Mouse (Mus musculus): Measurements from ENCODE around the gene Trap1. TPM values are rescaled to one million over a fixed set of nuclear protein-coding genes. Genes with fewer than 3 reads are reported as not detected.
A peak's percentile ranks its signal among the peaks of the same experiment; 100 is the strongest.
"Not testable (repeated sequence)": the region's sequence is repeated elsewhere in the genome, so short reads cannot be mapped to it uniquely, and the experiment has no call there.

Gene Trap1
- polyA plus RNA-seq (2011; ENCODE audit: insufficient read length, low read depth, missing spikeins) = 60.5 and 67.1 TPM in 2 replicates

DNA sequence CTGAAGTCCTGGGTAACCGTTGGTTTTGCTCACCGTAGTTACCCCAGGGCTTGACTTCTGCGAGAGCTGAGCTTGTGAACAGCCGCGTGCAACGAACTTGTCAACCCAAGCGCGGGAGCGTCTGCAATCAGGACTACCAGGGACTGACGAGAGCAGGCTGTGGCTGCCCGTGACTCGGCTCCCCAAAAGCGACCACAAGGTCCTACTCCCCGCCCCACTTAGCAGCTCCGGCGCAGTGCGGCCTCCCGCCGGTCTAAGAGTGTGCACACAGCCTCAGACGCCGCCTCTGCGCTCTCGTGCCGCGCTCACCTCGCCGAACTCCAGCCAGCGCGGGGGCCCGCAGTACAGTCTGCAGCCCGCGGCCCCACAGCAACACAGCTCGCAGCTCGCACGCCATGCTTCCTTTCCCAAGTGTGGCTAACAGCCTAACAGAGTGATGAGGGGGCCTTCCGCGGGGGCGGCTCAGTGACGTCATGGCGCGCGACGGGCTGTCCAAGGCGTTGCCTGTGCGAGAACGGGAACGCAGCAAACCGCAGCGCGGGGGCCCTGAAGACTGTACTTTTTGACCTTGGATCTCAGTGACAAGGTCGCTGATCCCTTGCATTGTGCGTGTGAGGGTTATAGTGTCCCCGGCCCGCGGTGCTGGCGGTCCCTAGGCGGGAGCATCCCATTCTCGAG, at the start of gene Trap1:
Trap1 (minus strand) TSS at position 444 of the 678 bp plus-strand sequence.
- H3K4me3 ChIP-seq (ENCODE audit: insufficient read depth, low read length) = peak within 1 kb of the TSS; percentile 92
- H3K4me1 ChIP-seq (ENCODE audit: control insufficient read depth, insufficient read depth, low read length) = peaks cover 7% of the 10 kb centered on the region
- H3K27ac ChIP-seq (ENCODE audit: insufficient read depth, low read length) = peak within 1 kb of the TSS; percentile 80
- TF ChIP-seq CTCF (IDR thresholded peaks at IDR 0.05; ENCODE audit: borderline replicate concordance, insufficient read depth, low read length) = no peak
- peak; percentile 86 for TF ChIP-seq POLR2A (IDR thresholded peaks at IDR 0.05; ENCODE audit: low read depth, low read length)

DNA sequence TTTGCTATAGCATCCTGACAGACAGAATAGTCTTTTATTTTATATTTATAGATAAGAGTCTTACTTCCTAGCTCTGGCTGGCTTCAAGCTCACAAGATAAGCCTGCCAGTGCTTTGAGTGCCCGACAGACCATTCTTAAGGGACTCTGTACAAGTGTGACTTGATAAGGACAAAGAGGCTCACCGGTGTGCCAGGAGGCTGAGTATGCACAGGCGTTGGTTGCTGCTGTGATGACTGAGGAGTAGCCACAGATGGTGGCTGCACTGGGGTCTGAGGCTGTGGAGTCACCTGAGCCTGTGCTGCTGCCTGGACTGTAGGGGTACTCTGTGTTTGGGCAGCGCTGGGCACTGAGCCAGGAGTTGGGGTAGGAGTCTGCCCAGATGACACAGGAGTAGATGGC, 39.4 kb upstream of the Trap1 start:
- no peak for TF ChIP-seq CTCF (IDR thresholded peaks at IDR 0.05; ENCODE audit: borderline replicate concordance, insufficient read depth, low read length)
- no peak for TF ChIP-seq POLR2A (IDR thresholded peaks at IDR 0.05; ENCODE audit: low read depth, low read length)
- Histone ChIP-seq H3K4me1 (ENCODE audit: control insufficient read depth, insufficient read depth, low read length) (no peaks in the 10 kb centered on the region), H3K4me3 (ENCODE audit: insufficient read depth, low read length) (no peak overlapping the region), H3K27ac (ENCODE audit: insufficient read depth, low read length) (no peak overlapping the region)

DNA sequence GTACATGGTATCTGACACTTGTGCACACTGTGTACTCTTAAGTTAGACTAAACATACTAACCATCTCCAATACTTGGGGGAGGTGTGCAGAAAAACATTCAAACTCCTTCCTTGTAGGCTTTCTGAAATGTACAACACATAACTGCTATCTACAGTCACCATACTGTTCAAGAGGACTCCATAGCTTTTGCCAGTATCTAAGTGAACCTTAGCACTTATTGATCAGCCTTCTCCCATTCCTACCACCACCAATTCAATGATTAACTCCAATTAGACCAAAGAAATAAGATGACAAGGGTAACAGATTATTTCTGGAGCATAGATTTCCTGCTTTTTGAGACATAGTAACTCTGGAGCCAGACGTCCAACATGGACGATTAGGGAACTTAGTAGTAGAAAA, 22.7 kb upstream of the Trap1 start:
- H3K4me3 ChIP-seq (ENCODE audit: insufficient read depth, low read length) = no peak overlapping the region
- no peaks in the 10 kb centered on the region for H3K4me1 ChIP-seq (ENCODE audit: control insufficient read depth, insufficient read depth, low read length)
- no peak for TF ChIP-seq POLR2A (IDR thresholded peaks at IDR 0.05; ENCODE audit: low read depth, low read length)
- TF ChIP-seq CTCF (IDR thresholded peaks at IDR 0.05; ENCODE audit: borderline replicate concordance, insufficient read depth, low read length) = no peak
- H3K27ac ChIP-seq (ENCODE audit: insufficient read depth, low read length) = no peak overlapping the region

DNA sequence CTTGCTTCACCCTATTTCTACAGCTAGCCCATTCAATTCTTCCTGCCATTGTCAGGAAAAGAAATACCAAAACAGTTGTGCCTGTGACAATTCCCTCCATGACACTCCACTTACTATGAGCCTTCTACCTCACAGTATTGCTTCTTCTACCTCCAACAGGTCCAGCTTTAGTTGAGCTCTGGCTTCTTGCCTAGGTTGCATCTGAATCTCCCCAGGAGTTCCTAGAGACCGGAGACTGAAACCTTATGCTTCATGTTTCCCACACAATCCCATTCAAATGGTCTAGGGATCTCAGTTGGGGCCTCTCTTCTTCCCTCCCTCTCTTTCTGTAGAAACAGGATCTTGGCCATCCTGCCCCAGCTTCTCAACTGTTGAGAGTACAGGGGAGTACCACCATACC, 19.9 kb upstream of the Trap1 start:
- H3K4me1 ChIP-seq (ENCODE audit: control insufficient read depth, insufficient read depth, low read length) = no peaks in the 10 kb centered on the region
- H3K27ac ChIP-seq (ENCODE audit: insufficient read depth, low read length) = no peak overlapping the region
- TF ChIP-seq POLR2A (IDR thresholded peaks at IDR 0.05; ENCODE audit: low read depth, low read length) (no peak), CTCF (IDR thresholded peaks at IDR 0.05; ENCODE audit: borderline replicate concordance, insufficient read depth, low read length) (no peak)
- H3K4me3 ChIP-seq (ENCODE audit: insufficient read depth, low read length) = no peak overlapping the region

DNA sequence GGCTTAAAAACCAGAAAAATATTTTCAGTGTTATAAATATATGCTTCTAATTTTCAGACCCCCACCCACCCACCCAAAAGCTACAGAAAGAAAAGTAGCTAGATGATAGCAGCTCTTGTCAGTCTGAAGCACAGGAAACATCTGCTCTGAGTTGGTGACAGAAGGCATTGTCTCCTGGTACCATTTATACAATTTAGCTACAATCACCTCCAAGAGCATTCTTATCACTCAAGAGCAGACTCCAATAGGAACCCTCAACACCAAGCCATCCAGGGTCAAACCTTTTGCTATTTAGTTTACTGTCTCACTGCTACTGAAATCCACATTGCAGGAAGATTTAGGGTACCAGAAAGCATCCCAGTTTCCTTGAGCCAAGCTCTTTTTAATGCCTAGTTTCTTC, 19.3 kb upstream of the Trap1 start:
- no peak overlapping the region for H3K27ac ChIP-seq (ENCODE audit: insufficient read depth, low read length)
- H3K4me1 ChIP-seq (ENCODE audit: control insufficient read depth, insufficient read depth, low read length) = no peaks in the 10 kb centered on the region
- no peak overlapping the region for H3K4me3 ChIP-seq (ENCODE audit: insufficient read depth, low read length)
- TF ChIP-seq POLR2A (IDR thresholded peaks at IDR 0.05; ENCODE audit: low read depth, low read length) (no peak), CTCF (IDR thresholded peaks at IDR 0.05; ENCODE audit: borderline replicate concordance, insufficient read depth, low read length) (no peak)

DNA sequence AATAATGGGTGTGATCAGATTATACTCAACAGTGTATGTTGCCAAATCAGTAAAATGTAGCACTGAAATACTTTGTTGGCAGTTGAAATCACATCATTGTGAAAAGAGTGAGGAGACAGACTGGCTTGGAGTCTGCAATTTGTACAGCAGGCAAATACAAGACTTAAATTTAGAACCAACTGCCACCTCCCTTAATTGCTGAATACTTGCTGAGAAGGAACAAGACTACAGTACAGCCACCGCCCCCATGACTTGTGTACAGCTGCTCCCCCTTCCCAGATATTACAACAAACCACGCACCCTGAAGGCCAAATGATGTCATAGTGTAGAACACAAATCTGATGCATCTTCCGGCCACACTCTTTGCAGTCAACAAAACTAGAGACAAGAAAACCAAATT, 18.5 kb upstream of the Trap1 start:
- Histone ChIP-seq H3K27ac (ENCODE audit: insufficient read depth, low read length) (no peak overlapping the region), H3K4me3 (ENCODE audit: insufficient read depth, low read length) (no peak overlapping the region), H3K4me1 (ENCODE audit: control insufficient read depth, insufficient read depth, low read length) (no peaks in the 10 kb centered on the region)
- TF ChIP-seq POLR2A (IDR thresholded peaks at IDR 0.05; ENCODE audit: low read depth, low read length) = no peak
- no peak for TF ChIP-seq CTCF (IDR thresholded peaks at IDR 0.05; ENCODE audit: borderline replicate concordance, insufficient read depth, low read length)

DNA sequence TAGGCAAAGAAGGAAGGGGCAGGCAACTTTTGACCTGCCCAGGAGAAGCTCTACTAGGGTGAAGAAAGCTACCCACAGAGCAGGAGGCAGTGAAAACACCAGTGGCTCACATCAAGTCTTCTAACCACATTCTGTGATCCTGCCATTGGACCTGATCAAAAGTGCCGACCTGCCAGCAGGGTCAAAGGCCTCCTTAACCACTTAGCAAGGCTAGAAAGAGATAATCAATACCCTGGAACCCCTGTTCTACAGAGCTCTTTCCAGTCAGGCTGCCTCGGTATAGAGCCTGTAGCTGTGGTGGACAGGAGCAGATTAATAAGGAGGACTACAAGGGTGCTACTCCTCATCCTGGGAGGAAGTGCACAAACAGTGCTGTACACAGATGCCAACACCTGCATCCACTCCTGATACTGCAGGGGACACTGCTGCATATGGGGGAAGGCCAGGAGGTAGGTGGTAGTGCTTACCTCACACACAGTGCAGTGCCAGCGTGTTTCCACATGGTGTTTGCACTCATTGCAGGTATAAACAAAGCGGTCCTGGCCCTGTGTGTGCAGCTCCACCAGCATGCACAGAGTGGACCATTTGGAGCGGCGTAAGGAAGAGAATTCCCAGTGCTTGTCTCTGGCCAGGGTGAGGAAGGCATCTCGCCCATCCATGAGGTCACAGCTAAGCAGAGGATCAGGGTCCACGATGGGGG, 9.7 kb upstream of the Trap1 start:
- TF ChIP-seq POLR2A (IDR thresholded peaks at IDR 0.05; ENCODE audit: low read depth, low read length) (no peak), CTCF (IDR thresholded peaks at IDR 0.05; ENCODE audit: borderline replicate concordance, insufficient read depth, low read length) (no peak)
- Histone ChIP-seq H3K4me3 (ENCODE audit: insufficient read depth, low read length) (no peak overlapping the region), H3K27ac (ENCODE audit: insufficient read depth, low read length) (no peak overlapping the region), H3K4me1 (ENCODE audit: control insufficient read depth, insufficient read depth, low read length) (no peaks in the 10 kb centered on the region)

DNA sequence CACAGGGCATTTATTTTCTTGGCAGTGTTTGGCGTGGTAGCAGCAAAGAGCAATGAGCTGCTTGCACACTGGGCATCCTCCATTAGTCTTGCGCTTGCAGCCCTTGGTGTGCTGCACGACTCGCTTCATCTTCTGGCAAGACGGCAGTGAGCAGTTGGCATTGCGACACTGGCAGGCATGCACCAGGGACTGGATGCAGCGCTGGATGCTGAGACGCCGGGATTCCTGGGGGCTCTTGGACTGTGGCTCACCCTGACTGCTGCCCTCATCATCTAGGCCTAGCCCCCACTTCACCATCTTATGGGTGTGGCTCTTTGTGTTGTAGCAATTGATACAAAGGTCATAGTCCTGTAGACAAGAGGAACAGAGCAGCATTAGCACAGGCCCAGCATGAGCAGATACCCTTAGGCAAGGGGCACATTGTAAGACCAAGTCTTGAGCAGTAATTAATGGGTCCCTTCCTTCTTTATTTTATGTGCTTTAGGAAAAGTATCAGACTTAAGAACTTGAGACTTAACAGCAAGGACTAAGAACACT, 8.3 kb upstream of the Trap1 start:
- Histone ChIP-seq H3K4me1 (ENCODE audit: control insufficient read depth, insufficient read depth, low read length) (no peaks in the 10 kb centered on the region), H3K4me3 (ENCODE audit: insufficient read depth, low read length) (no peak overlapping the region), H3K27ac (ENCODE audit: insufficient read depth, low read length) (no peak overlapping the region)
- TF ChIP-seq CTCF (IDR thresholded peaks at IDR 0.05; ENCODE audit: borderline replicate concordance, insufficient read depth, low read length) (no peak), POLR2A (IDR thresholded peaks at IDR 0.05; ENCODE audit: low read depth, low read length) (no peak)

DNA sequence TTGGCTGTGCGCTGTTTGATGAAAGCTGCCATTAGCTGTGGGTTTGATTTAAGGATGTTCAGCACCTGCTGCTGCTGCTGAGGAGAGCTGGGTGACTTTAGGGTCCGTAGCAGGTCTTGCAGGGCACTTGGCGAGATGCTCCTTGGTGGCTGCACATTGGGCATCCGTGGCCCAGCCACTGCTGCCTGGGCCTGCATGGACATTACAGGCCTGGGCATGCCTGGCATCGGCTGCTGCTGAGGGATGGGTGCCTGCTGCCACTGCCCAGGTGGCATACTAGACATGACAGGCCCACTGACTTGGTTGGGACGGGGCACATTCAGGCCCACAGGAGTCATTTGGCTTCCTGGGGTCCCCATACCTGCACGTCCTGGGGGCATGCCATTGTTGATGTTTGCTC, 7.4 kb upstream of the Trap1 start:
- Histone ChIP-seq H3K4me1 (ENCODE audit: control insufficient read depth, insufficient read depth, low read length) (no peaks in the 10 kb centered on the region), H3K27ac (ENCODE audit: insufficient read depth, low read length) (no peak overlapping the region), H3K4me3 (ENCODE audit: insufficient read depth, low read length) (no peak overlapping the region)
- no peak for TF ChIP-seq POLR2A (IDR thresholded peaks at IDR 0.05; ENCODE audit: low read depth, low read length)
- no peak for TF ChIP-seq CTCF (IDR thresholded peaks at IDR 0.05; ENCODE audit: borderline replicate concordance, insufficient read depth, low read length)

DNA sequence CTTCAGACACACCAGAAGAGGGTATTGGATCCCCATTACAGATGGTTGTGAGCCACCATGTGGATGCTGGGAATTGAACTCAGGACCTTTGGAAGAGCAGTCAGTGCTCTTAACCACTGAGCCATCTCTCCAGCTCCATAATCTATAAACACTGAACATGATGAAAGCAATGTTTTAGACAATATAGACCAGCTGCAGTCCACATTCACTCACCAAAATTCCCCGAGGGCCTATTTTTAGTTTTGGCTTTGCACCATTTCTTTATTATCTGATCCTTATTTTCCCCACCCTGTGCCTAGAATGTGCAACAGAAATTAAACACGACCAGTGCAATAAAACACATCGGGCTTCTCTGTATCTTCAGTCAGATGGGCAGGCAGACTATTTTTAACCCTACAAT, 2.8 kb upstream of the Trap1 start:
- not testable (repeated sequence) for H3K4me1 ChIP-seq (ENCODE audit: control insufficient read depth, insufficient read depth, low read length); H3K27ac ChIP-seq (ENCODE audit: insufficient read depth, low read length); H3K4me3 ChIP-seq (ENCODE audit: insufficient read depth, low read length)
